Mouse (Mus musculus) spleen, adult 2 months (tissue): ENCODE data around the gene Zfp579. TPM values are rescaled to one million over a fixed set of nuclear protein-coding genes. Genes with fewer than 3 reads are reported as not detected.

Source experiments
- DNase-seq, 2 experiments: peaks; one replicate each; pipeline versions ENCODE4 v3.0.0 to v3.0.0-alpha.2; 2012 to 2021; ENCODE audit warnings: low spot score in 2 of 2, low read depth in 1 of 2
- H3K27ac ChIP-seq: fragments of 200-500 bp; 2 replicates; pipeline ENCODE4 v1.5.1; 2012; ENCODE audit warnings: low read length, inconsistent platforms; ENCODE audit not compliant: insufficient read depth
- H3K27me3 ChIP-seq: fragments of 200-500 bp; 2 replicates; pipeline ENCODE4 v1.6.1; 2012; ENCODE audit warnings: mild to moderate bottlenecking, moderate library complexity, low read length, inconsistent platforms; ENCODE audit not compliant: control insufficient read depth, insufficient read depth
- H3K36me3 ChIP-seq: fragments of 200-500 bp; 2 replicates; pipeline ENCODE4 v1.6.1; 2012; ENCODE audit warnings: mild to moderate bottlenecking, low read length, inconsistent platforms; ENCODE audit not compliant: control insufficient read depth, insufficient read depth
- H3K4me1 ChIP-seq: fragments of 200-500 bp; 2 replicates; pipeline ENCODE4 v1.6.1; 2011; ENCODE audit warnings: inconsistent platforms; ENCODE audit not compliant: control insufficient read depth, insufficient read depth, insufficient read length
- H3K4me3 ChIP-seq: fragments of 200-500 bp; 2 replicates; pipeline ENCODE4 v1.5.1; 2011; ENCODE audit warnings: mild to moderate bottlenecking, inconsistent platforms; ENCODE audit not compliant: insufficient read depth, insufficient read length; ENCODE audit errors: extremely low read depth
- CTCF ChIP-seq: fragments of 200-500 bp; IDR thresholded peaks from 2 replicates; pipeline ENCODE4 v1.5.1; 2011; ENCODE audit warnings: mild to moderate bottlenecking, inconsistent platforms; ENCODE audit not compliant: insufficient read depth, insufficient read length, insufficient replicate concordance; ENCODE audit errors: extremely low read depth
- POLR2A ChIP-seq: fragments of 200-500 bp; IDR thresholded peaks from 2 replicates; pipeline ENCODE4 v1.6.1; 2011; ENCODE audit warnings: low read depth, low read length, inconsistent platforms
- WGBS: fragments of 180-500 bp; shearing (Covaris S2); methylation state at CpG from one replicate; pipeline ENCODE4 v1.1.7; 2018; 5-methylcytosine and 5-hydroxymethylcytosine counted together
- polyA plus RNA-seq: library from polyadenylated mRNA; depleted of rRNA; stranded (reverse); fragments of >200 nt; gene quantifications from 2 replicates; pipeline ENCODE4 v1.2.3, GENCODE M21; 2012

Zfp579 gene
- polyA plus RNA-seq, 1 experiment = 30.2 TPM

DNA sequence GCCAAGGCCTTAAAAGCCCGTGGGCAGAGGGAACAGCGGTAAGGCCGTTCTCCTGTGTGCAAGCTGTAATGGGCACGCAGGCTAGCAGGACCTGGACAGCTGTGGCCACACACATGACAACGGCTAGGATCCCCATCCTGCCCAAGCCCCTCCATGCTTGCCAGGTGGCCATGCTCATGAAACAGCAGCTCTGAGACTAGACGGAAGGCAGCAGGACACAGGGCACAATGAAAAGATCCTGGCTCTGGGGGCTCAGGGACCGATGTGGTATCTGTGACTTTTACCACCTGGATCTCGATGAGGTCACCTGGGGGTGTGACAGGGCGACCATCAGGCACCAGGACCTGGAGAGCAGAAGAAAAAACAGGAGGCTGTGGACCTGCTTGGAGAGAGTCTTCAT lies 40.2 kb upstream of the Zfp579 start:
- H3K27me3 ChIP-seq = no peaks in the 10 kb centered on the region
- no peak overlapping the region for H3K27ac ChIP-seq
- H3K4me1 ChIP-seq = no peaks in the 10 kb centered on the region; the same call in none of the 2 replicates
- 90% methylated on average over 9 of the region's 9 CpGs for WGBS
- DNase-seq = no peak
- no peak overlapping the region for H3K4me3 ChIP-seq
- TF ChIP-seq POLR2A (no peak), CTCF (no peak)
- H3K36me3 ChIP-seq = peaks cover 11% of the 10 kb centered on the region

DNA sequence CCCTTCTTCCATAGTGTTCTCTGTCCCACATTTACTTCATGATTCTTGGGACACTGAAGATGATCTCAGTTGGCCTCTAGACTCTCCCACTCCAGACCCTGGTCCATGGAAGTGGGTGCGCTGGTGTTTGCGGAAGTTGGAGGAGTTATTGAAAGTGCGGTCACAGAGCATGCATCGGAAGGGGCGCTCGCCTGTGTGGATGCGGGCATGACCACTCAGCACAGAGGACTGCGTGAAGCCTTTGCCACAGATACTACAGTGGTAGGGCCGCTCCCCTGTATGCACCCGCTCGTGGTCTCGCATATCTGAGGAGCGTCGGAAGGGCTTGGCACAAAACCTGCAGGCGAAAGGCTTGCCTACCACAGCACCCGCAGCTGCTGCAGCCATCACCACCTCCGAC lies 39.7 kb upstream of the Zfp579 start:
- H3K27ac ChIP-seq = no peak overlapping the region
- H3K4me1 ChIP-seq = no peaks in the 10 kb centered on the region; the same call in none of the 2 replicates
- H3K27me3 ChIP-seq = no peaks in the 10 kb centered on the region
- no peak for DNase-seq
- H3K4me3 ChIP-seq = no peak overlapping the region
- WGBS = 94% methylated on average over 17 of the region's 17 CpGs
- peaks cover 16% of the 10 kb centered on the region for H3K36me3 ChIP-seq
- no peak for TF ChIP-seq CTCF

- WGBS = 86% methylated on average over 3 of the region's 3 CpGs
- Histone ChIP-seq H3K27me3 (no peaks in the 10 kb centered on the region), H3K36me3 (peaks cover 34% of the 10 kb centered on the region), H3K4me3 (no peak within 1 kb of the TSS), H3K27ac (no peak within 1 kb of the TSS), H3K4me1 (no peaks in the 10 kb centered on the region; the same call in none of the 2 replicates)
- TF ChIP-seq POLR2A = no peak
- no peak for TF ChIP-seq CTCF
- DNase-seq = no peak
These were observed 37.9 kb upstream of the Zfp579 start, which contains the start of gene 4632433K11Rik for GRCm38 (mm10) chr7:5033818-5034217. TSS of gene 4632433K11Rik (plus strand) at chr7:5034118.

DNA sequence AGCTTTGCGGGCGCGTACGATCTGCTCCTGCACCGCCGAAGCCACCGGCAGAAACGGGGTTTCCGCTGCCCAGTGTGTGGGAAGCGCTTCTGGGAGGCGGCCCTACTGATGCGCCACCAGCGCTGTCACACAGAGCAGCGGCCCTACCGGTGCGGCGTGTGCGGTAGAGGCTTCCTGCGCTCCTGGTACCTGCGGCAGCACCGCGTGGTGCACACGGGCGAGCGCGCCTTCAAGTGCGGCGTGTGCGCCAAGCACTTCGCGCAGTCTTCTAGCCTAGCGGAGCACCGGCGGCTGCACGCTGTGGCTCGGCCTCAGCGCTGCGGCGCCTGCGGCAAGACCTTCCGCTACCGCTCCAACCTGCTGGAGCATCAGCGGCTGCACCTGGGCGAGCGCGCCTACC lies 35.5 kb upstream of the Zfp579 start:
- H3K27me3 ChIP-seq = no peaks in the 10 kb centered on the region
- no peaks in the 10 kb centered on the region; the same call in 1 of the 2 replicates for H3K4me1 ChIP-seq
- 96% methylated on average over 45 of the region's 46 CpGs for WGBS
- DNase-seq = no peak
- H3K4me3 ChIP-seq = no peak overlapping the region
- TF ChIP-seq POLR2A (no peak), CTCF (no peak)
- H3K36me3 ChIP-seq = peaks cover 35% of the 10 kb centered on the region
- no peak overlapping the region for H3K27ac ChIP-seq

DNA sequence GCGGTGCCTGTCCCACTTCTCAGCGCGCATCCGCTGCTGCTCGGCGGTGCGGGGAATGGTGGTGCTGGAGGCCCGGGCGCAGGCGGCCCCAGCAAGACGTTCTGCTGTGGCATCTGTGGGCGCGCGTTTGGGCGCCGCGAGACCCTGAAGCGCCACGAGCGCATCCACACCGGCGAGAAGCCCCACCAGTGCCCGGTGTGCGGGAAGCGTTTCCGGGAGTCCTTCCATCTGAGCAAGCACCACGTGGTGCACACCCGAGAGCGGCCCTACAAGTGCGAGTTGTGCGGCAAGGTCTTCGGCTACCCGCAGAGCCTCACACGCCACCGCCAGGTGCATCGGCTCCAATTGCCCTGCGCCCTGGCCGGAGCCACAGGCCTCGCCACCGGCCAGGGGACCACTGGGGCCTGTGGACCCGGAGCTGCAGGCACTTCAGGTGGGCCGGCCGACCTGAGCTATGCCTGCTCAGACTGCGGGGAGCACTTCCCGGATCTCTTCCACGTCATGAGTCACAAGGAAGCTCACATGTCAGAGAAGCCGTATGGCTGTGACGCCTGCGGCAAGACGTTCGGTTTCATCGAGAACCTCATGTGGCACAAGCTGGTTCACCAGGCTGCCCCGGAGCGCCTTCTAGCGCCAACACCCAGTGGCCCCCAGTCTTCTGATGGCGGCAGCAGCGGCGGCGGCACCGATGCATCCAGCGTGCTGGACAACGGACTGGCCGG lies 34.8 kb upstream of the Zfp579 start:
- 97% methylated on average over 63 of the region's 63 CpGs for WGBS
- no peak overlapping the region for H3K27ac ChIP-seq
- TF ChIP-seq POLR2A (no peak), CTCF (no peak)
- no peaks in the 10 kb centered on the region for H3K27me3 ChIP-seq
- no peak for DNase-seq
- H3K4me3 ChIP-seq = no peak overlapping the region
- peaks cover 35% of the 10 kb centered on the region for H3K36me3 ChIP-seq
- H3K4me1 ChIP-seq = no peaks in the 10 kb centered on the region; the same call in 1 of the 2 replicates

DNA sequence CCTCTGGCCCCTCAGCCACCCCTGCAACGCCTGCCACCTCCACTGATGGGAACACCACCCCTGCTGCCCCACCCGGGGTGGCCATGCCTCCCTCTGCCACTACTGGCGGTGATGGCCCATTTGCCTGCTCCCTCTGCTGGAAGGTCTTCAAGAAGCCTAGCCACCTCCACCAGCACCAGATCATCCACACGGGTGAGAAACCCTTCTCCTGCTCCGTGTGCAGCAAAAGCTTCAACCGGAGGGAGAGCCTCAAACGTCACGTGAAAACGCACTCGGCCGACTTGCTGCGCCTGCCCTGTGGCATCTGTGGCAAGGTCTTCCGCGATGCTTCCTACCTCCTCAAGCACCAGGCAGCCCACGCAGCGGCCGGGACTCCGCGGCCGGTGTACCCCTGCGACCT lies 34.0 kb upstream of the Zfp579 start:
- Histone ChIP-seq H3K4me3 (no peak overlapping the region), H3K36me3 (peaks cover 35% of the 10 kb centered on the region), H3K27me3 (no peaks in the 10 kb centered on the region), H3K27ac (no peak overlapping the region), H3K4me1 (no peaks in the 10 kb centered on the region; the same call in 1 of the 2 replicates)
- no peak for DNase-seq
- 96% methylated on average over 21 of the region's 21 CpGs for WGBS
- no peak for TF ChIP-seq CTCF
- TF ChIP-seq POLR2A = no peak

DNA sequence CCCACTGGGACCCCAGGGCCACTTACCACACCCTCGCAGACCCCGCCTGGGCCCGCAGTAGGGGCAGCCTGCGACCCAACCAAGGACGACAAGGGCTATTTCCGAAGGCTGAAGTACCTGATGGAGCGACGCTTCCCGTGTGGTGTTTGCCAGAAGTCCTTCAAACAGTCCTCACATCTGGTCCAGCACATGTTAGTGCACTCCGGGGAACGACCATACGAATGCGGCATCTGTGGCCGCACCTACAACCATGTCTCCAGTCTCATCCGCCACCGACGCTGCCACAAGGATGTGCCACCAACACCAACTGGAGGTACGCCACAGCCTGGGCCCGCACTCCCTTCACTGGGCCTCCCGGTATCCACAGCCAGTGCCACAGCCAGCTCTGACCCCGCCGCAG lies 33.6 kb upstream of the Zfp579 start:
- peaks cover 35% of the 10 kb centered on the region for H3K36me3 ChIP-seq
- H3K27me3 ChIP-seq = no peaks in the 10 kb centered on the region
- TF ChIP-seq CTCF (no peak), POLR2A (no peak)
- 97% methylated on average over 22 of the region's 22 CpGs for WGBS
- no peak for DNase-seq
- no peak overlapping the region for H3K27ac ChIP-seq
- H3K4me3 ChIP-seq = no peak overlapping the region
- H3K4me1 ChIP-seq = no peaks in the 10 kb centered on the region; the same call in 1 of the 2 replicates
